Mouse (Mus musculus) NIH3T3 (cell line): ENCODE measurements around the gene Olfr578.

Experiments
- DNase-seq: peaks from one replicate; pipeline ENCODE4 v3.0.0-alpha.2; 2012; ENCODE audit warnings: low read depth

Olfr578 gene

GRCm38 (mm10) chr7:102989224-102989623 is at the start of gene Olfr578:
Gene Olfr578 (minus strand): TSS chr7:102989324.
- DNase-seq, result no peak

DNA sequence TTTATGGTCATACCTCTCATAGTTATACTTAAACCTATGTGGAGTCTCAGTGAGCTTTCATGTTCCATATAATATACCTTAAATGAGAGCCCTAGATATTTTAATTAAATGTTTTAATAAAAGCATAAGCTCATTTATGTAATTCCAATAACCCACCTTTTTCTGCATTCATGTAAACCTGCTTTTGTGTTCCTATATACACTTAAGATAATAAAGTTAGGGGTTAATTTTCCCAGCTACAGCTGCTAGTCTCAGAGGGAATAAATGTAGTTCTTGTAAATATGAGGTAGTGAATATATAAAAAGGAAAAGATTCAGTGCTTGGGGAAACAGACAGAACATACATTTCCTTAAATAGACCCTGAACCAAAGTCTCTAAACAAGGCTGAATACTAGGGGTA is 48.6 kb upstream of the Olfr578 start, which contains the start of gene Olfr582:
Gene Olfr582, plus strand, starts transcription at position 301 of the 400 bp plus-strand sequence.
- no peak for DNase-seq

- no peak for DNase-seq
Observed at GRCm38 (mm10) chr7:102975843-102976242, 13.3 kb downstream of the Olfr578 start, which contains the start of gene Olfr577. Gene Olfr577 (minus strand): TSS chr7:102975943.

DNA sequence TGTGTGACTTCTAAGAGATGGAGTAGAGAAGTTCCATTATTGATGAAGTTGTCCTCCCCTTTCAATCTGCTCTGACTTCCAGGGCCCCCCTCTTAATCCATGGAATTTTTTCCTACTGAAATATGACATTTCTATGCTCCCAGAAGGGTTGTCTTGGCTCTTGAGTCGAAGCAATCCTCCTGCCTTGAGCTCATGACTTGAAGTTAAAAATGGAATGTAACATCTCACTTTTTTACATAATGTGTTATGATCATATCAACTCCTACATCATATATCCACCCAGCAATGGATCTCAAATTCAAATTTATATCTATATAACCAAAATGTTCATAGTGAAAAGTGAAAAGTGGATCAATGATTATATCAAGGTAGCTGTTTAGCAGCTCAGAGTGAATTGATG is 14.7 kb downstream of the Olfr578 start:
- DNase-seq, result no peak

DNA sequence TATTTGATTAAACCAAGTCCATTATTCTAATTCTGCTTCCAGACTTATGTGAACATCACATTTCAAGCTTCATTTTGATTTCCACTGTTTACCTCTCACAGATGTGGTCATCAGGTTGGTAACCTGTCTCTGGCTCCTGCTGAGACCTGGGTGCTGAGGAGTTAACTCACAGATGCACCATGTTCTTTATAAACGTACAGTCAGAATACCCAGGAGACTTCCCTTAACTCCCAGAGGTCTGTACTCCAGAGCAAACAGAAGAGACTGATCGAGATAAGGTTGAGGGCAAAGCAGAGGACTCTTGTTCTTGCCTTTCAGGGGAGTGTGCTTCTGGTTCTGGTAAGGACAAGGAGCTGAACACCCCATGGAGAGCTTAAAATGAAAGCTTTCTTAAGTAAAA is 26.8 kb downstream of the Olfr578 start, which contains the start of gene Olfr576:
Gene Olfr576, plus strand, starts transcription at position 301 of the 400 bp plus-strand sequence.
- no peak for DNase-seq

- no peak for DNase-seq
Observed at GRCm38 (mm10) chr7:102958593-102958992, 30.5 kb downstream of the Olfr578 start, which contains the start of gene Olfr575. Gene Olfr575 (minus strand): TSS chr7:102958775.

GRCm38 (mm10) chr7:102958137-102958536 is 31.0 kb downstream of the Olfr578 start:
- no peak for DNase-seq

DNA sequence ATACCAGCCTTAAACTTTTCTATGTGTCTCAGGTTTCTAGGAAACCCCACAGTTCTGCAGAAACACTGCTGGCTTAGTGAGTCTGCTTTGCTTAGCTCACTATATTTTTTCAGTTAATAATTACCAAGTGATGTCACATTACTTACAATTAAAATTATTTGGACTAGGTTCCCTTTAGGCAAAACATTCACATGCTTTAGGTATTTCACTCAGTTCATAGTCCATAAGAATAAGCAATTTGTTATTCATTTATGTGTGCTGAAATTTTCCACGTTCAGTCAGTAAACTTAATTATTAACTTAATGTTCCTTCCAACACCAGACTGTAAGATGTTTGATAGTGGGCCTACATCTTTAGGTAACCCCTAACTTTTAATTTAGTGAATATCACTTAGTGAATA is 38.4 kb downstream of the Olfr578 start:
- DNase-seq, result no peak

- no peak for DNase-seq
Observed at GRCm38 (mm10) chr7:102948167-102948566, 41.0 kb downstream of the Olfr578 start, which contains the start of gene Olfr574. Gene Olfr574 (plus strand): TSS chr7:102948467.

DNA sequence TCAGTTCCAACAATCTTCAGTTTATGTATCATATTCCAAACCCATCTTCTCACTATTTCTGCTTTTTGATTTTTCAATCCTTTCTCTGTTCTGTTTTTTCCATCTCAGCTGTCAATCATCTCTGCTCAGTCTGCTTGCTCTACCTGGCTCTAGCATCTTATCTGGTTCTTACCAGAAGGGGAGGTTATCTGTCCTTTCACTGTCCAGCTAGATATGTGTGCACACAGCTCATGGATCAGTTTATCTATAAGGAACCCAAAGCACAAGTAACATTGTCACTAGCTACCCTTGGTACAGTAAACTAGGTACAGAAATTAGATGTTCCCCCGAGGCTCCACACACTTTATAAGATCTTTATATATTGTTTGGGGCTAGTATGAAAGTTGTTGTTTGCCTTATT is 45.7 kb downstream of the Olfr578 start:
- DNase-seq, result no peak

DNA sequence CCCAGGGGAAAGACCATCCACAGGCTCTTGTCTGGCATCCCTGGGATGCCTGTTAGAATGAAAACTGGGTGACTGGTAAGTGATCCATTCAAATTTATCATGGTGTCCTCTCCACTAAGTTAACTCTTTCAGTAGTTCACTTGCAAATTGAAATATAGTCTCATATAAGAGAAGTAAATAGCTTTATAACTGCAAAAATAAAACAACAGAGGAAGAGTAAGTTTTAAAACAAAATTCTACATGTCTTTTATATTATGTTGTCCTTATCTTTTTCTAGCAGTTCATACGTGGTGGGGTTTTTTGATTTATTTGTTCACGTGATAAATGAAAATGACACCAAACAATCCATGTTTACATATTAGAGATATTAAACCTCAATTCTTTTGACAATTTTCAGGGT is 46.6 kb downstream of the Olfr578 start, which contains the start of gene Olfr573-ps1:
Gene Olfr573-ps1, minus strand, starts transcription at position 101 of the 400 bp plus-strand sequence.
- no peak for DNase-seq
